Mouse (Mus musculus): ENCODE measurements at regions not wholly inside any gene's neighbourhood (a gene's known extent, or its start where the extent isn't known, plus 50 kb on each side); places are given as distances from the start of the nearest gene placed in this dataset.
"Not testable (repeated sequence)": the region's sequence is repeated elsewhere in the genome, so short reads cannot be mapped to it uniquely, and the experiment has no call there.

DNA sequence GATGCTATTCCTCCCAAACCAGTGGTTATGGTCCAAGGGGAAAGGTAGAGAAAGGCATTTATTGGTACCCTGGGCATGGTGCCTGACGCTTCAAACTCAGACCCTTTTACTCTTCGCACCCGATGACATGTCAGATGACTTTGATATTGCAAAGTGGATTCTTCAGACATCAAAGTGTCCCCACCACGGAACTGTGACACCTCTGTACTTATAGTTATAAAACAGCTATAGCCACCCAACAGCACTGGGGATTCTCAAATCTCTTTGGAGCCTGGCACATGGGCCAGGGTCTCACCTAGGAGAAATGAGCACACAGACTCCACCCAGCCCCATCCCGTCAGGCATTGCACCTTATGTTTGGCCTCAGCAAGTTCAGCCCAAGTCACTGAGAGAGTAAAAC lies 329.3 kb upstream of the 3110018I06Rik start:
- no peak for DNase-seq (ENCODE audit: low spot score)

DNA sequence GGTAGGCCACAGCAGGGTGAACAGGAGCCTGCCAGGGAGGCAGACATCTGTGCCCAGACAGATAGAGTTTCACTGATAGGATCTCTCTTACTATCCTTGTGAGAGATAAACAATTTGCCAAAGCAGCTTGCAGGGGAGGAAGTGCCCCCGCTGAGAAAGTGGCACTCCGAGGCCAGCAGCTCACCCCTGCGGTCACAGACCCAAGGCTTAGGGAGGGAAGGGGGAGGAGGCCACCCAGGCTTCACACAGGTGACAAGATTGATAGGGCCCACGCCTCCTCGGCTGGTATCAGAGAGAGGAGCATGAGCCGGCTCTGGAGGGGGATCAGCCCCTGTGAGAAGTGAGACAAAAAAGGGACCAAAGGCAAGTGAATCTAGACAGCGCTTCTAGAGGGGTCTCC lies 328.3 kb upstream of the 3110018I06Rik start:
- no peak for DNase-seq (ENCODE audit: low spot score)

DNA sequence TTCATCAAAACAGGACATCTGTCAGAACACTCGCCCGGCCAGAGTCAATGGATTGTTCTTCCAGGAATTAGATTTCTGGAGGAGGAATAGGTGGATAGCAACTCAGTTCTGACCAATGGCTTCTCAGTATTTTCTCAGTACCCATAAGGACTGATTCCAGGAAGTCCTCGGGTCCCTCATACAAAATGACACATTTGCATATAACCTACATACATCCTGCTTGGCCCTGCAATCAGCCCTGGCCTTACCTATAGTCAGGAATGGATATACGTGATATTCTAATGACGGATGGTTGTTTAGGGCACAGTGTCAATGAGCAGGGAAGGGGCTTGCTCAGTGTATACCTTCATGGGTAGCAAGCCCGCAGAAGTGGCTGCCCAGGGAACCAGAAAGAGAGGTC lies 327.8 kb upstream of the 3110018I06Rik start:
- DNase-seq (ENCODE audit: low spot score) = no peak

DNA sequence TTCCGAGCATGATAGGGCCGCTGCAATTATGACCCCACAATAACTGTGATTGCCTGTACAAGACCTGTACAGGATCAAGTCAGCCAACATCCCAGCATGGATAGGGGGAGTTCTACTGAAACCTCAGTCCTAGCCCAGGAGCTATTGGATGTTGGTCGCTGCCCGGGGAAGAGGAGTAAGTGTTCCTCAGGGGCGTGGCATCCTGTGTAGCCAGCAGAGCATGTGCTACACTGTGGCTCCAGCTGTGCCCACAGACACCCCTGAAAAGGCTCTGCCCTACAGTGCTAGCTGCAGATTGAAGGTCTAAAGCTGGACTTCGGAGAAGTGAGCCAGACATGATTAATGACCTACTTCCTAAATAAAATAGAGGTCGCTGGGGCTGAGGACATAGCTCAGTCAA lies 317.5 kb upstream of the 3110018I06Rik start:
- no peak for DNase-seq (ENCODE audit: low spot score)

DNA sequence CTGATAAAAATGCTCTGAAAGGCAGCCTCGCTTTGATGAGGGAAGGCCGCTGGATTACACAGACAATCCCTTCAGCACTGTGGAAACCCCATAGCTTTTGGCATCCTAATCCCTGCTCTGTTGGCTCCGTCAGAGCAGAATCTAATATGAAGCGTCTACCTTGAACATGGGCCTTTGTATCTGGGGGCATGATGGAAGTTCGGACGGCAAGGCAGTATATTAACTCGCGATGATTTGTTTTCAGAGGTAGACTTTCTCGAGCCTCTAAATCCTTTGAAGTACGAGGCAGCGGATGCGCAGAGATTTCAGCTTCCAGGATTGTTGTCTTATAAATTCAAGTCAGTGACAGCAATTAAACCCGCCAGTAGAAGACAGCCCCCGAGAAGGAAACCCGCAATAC lies 316.8 kb upstream of the 3110018I06Rik start:
- DNase-seq (ENCODE audit: low spot score) = no peak

DNA sequence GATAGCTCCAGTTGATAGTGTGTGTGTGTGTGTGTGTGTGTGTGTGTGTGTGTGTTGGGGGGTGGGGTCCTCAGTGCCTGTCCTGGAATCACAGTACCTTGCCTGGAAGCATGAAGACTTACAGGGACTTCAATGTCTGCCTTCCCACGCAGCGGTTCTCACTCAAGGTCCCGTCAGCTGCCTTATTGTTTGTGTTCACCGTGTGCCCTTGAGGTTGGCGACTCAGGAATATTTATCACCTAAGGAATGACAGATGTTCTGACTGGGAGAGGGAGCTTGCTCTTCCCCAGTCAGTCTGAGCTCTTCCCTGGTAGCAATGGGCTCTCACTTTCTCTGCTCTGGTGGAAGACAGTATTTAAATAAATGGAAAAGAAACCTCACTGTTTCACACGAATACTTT lies 309.8 kb upstream of the 3110018I06Rik start:
- DNase-seq (ENCODE audit: low spot score) = no peak

DNA sequence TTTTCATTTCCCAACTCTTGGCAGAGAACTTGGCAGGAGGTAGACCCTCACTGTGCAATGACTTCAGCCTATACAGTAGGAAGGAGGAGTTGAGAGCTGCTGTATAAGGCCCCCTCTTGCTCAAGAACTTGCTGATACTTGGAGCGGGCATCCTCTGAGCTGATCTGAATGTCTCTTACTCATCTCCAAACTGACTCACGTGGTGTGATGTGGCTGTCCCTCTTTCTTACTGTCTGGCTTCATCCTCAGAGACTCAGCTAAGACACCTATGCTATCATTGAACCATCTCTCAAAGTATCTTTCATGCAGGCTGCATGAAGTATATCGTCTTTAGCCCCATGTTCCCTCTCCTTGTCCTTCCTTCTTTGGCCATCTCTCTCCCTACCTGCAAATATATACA lies 307.9 kb upstream of the 3110018I06Rik start:
- DNase-seq (ENCODE audit: low spot score) = no peak

DNA sequence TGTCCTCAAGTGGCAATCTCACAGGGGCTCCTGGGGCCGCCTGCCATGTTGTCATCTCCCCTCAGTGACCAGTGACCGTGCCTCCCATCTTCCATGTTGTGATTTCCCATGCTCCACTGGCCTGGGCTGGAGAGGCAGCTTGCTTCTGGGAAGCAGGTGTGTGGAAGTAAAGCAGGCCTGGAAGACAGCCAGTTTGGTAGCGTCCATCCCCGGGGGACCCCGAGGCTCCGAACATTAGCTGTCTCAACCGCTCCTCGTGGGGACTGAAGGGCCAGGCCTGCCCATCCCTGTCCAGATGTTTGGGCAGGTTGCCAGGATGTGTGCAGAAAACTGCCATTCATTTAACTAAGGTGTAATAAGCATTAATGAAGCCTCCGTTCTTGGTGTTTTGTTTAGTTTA lies 307.1 kb upstream of the 3110018I06Rik start:
- no peak for DNase-seq (ENCODE audit: low spot score)

DNA sequence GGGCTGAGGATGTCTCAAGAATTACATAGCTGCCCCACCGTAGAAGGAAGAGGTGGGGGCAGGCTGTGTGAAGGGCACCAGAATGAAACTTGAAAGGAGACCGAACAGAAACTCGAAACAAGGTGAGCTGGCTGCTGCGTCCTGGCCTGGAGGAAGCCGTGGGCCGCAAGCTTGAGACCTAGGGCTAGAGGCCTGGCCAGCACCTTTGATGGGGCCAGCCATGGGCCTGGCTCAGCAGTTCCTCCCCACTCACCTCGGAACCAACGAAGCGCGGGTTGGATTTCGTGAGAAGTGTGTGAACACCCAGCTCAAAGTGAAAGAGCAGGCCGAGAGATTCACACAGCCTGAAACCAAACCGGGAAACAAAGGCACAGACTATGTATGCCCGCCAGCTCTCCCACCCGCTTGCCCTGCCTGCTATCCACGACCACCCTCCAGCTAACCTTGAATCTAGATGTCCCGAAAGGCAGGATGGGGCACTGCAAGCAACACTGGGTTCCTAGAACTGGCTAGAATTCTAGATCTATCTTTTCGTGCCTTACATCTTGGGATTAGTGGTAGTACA lies 306.3 kb upstream of the 3110018I06Rik start:
- no peak for DNase-seq (ENCODE audit: low spot score)

DNA sequence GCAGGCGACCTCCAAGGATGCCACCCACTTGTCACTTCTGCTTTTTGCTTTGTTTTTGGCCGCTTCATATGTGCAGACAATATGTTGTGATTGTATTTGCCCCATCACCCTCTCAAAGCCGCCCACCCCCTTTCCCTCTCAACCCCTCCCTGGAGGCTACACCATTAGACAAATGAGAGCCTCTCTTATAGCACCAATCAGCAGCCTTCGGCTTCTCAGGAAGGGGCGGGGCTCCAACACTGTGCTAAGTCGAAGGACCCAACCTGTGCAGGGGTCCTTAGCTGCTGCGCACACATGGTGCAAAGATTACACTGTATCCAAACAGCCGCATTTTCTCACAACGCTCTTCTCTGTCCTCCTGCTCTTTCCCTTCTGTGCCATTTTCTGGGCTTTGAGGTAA lies 305.1 kb upstream of the 3110018I06Rik start:
- no peak for DNase-seq (ENCODE audit: low spot score)

DNA sequence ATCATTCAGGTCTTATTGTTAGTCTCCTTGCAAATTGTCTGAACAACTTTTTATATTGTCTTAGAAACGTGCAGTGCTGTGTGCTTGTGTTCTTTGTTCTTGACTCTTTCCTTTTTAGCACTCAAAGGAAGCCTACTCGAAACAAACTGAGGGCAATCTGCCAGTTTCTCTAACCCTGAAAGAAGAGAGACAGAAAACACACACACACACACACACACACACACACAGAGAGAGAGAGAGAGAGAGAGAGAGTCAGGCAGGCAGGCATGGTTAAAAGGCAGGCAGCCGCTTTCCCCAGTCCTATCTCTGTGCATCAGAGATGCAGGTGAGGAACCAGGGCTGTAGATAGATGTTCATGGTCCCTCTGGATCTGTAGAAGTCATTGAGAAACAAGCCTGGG lies 304.0 kb upstream of the 3110018I06Rik start:
- DNase-seq (ENCODE audit: low spot score) = no peak

DNA sequence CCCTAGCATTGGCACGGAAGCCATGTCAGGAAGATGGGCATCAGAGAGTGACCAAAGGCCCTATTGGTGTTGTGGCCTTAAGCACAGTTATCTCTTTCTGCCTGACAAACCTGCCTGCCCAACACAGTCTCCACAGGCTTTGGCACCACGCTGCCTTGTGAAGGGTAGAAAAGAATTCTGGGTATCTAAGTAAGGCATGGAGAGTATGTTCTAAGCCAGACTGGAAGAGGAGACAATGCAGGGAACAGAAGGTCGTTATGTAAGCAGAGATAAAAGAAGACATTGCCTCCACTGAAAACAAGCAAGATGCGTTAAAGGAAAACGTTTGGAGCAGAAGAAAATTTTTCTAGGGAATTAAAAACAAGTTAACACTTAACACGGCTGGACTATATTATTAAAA lies 302.1 kb upstream of the 3110018I06Rik start:
- DNase-seq (ENCODE audit: low spot score) = no peak

DNA sequence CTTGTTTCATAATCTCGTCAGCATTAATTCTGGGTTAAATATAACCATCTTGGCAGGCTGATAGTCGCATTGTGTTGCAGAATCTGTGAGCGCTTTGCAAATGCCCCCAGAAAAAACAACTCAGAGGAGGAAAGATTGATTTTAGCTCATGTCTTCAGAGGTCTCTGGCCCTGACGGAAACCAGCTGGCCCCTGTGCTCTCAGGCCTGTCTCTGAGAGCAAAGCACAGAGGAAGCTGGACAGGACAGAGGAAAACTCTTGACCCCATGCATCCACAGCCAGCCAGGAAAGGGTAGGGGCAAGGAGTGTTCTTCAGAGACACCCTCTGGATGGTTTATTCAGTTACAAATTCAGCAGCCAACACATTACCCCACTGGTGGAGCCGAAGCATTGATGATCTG lies 300.4 kb upstream of the 3110018I06Rik start:
- no peak for DNase-seq (ENCODE audit: low spot score)

DNA sequence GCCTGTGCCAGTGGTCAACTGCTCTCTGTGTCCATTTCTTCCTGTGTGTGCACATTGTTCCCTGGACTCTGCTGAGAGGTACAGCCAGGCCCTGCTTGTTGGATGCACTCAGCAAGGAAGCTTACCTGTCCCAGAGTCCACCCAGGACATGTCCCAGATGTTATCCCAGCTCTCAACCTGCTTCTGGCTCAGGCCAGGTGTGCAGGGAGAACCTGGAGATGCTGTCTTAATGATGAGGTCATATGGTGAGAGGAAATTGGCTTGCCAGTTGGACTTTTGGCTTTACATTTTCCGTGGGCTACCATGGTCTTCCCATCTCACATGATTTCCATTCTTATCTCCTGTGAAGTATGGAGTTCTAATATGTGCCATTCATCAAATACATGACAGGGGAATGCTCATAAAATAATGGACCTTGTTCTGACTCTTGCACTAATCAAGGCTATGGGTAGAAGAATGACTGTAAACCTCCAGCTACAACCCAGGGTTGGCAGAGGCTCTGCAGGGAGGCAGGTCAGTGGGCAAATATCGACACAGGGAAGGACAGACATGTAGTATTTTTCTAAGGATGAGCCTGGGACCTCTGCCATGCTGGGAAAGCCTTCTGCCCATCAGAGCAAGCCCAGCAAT lies 289.9 kb upstream of the 3110018I06Rik start:
- DNase-seq (ENCODE audit: low spot score) = no peak

DNA sequence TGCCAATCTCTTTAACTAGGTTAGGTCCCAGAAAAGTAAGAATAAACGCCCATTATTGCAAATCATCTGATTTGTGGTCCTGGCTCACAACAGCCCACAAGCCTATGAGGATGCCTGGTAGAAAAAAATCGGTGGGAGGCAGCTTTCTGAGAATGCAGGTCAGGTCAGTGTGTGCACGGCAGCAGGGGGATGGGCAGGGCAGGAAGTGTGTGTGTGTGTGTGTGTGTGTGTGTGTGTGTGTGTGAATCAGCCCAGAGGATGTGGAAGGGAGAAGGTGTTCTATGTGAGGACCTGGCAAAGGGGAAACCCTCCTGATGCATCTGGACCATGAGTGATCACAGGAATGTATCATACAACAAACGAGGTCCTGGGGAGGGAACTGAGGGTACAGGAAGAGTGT lies 287.5 kb upstream of the 3110018I06Rik start:
- no peak for DNase-seq (ENCODE audit: low spot score)

DNA sequence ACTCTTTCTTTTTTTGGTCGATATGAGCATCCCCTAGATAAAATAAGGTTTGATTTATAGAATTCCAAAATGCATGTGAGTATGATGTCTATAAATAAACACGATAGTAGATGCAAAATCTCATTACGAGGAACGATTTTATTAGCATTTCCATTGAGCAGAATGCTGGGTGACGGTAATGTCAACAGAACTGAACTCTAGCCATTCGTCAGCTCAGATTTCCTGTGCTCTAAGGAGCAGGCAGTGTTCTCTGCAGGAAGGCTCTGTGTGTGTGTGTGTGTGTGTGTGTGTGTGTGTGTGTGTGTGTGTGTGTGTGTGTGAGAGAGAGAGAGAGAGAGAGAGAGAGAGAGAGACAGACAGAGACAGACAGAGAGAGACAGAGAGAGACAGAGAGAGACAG lies 279.6 kb upstream of the 3110018I06Rik start:
- not testable (repeated sequence) for DNase-seq (ENCODE audit: low spot score)

DNA sequence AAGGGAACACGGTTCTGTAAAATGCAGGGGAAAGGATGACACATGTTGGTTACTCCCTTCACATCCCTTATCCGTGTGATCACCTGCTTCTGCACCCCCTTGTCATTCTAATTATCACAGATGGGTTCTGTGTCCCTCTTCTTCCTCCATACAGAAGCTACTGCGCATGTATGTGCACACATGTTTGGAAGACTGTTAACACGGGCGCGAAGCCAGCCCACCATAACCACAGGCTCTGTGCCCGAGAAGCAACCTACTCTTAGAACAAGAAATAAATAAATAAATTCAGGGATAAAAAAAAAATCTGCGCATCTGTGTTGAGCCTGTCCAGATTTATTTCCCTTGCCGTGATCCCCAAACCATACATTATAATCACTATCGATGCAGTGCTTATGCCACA lies 275.6 kb upstream of the 3110018I06Rik start:
- no peak for DNase-seq (ENCODE audit: low spot score)

DNA sequence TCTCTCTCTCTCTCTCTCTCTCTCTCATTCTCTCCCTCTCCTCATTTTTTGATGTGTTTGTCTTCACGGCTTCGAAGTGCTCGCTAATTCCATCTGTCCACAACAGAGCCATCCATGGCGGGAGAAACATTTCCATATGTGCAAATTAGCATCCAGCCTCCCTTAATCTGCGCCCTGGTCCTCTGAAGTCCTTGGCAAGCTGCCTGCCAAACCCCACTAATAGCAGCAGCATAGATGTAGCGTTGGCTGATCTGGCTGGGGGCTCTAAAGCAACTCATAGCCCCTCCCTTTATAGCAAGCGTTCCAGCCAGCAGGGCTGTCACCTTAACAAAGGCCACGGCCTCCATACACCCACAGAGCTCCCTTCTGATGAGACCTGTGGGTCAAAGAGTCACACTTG lies 272.3 kb upstream of the 3110018I06Rik start:
- DNase-seq (ENCODE audit: low spot score) = no peak

DNA sequence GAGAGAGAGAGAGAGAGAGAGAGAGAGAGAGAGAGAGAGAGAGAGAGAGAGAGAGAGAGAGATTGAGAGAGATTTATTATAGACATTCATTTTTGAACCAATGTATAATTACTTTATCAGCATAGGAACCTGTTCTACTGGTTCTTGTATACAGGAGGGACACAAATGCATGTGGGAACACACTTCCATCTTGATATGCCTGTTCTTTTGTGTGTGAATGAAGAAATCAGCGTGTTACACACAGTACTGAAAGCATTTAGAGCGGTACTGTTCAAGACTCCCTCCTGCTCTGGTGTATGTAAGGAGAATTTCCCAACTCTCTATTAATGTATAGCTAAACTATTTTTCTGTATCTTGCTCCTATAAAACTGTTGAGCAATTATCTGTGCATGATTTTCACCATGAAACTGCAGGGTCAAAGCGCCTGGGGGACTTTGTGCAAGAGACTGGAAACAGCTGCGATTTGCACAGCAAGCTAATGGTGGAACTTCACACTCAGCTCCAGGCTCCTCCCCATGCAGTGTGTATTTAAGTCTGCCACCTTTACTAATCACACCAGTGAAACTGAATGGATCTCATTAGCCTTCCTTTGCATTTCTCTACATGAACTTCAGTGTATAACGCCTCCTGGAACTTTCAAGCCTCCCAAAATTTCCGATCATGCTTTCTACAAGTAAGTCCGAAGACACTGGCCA lies 267.0 kb upstream of the 3110018I06Rik start:
- no peak for DNase-seq (ENCODE audit: low spot score)

DNA sequence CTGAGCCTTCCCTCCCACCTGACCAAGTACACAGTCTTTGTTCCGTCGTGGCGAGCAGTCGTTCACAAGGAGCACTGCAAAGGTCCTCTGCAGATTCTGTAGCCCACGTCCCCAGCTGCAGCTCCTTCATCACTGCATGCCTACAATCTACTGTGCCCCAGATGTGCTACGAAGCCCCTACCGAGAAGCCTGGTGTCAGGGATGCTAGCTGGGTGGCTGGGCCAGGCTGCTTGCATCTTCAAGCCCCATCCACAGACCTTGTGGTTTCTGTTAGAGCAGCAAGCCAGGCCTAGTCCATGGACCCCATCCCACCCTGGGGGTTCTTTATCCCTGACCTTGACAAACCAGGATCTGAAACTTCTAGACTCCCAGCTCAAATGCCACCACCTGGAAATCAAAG lies 266.3 kb upstream of the 3110018I06Rik start:
- no peak for DNase-seq (ENCODE audit: low spot score)

DNA sequence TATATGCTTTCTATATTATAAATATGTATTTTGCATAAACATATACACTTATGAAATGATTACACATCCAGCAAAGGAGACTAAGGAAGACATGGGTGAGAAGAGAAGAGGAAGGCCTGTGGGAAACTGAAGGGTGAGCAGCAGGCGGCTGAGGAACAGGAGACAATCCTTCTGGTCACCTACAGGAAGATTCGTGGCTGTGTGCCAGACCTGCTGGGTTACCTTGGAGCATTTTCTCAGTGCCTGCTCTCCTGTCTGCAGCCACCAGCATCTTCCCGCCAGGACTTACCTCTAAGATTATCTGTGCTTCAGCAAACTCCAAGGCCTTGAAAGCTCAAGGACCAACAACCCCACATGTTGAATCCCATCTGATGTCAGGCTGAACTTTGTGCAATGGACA lies 258.3 kb upstream of the 3110018I06Rik start:
- peak; percentile 50 for DNase-seq (ENCODE audit: low spot score)

DNA sequence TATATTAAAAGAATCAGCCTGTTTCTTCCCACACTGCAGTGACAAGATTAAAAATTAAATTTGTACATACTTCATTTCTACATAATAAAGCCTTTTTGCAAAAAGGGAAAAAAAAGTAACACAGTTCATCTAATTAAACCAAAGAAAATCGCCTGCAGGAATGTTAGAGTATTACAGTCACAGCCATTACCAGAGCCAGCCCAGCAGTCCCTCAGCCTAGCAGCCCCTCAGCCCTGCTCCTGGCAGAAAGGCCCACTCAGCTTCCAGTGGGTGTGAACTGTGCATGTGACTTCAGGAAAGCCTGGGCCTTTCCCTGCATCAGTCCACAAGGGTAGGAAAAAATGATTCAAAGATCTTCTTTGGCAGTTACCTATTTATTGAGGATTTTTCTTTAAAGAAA lies 256.8 kb upstream of the 3110018I06Rik start:
- no peak for DNase-seq (ENCODE audit: low spot score)

DNA sequence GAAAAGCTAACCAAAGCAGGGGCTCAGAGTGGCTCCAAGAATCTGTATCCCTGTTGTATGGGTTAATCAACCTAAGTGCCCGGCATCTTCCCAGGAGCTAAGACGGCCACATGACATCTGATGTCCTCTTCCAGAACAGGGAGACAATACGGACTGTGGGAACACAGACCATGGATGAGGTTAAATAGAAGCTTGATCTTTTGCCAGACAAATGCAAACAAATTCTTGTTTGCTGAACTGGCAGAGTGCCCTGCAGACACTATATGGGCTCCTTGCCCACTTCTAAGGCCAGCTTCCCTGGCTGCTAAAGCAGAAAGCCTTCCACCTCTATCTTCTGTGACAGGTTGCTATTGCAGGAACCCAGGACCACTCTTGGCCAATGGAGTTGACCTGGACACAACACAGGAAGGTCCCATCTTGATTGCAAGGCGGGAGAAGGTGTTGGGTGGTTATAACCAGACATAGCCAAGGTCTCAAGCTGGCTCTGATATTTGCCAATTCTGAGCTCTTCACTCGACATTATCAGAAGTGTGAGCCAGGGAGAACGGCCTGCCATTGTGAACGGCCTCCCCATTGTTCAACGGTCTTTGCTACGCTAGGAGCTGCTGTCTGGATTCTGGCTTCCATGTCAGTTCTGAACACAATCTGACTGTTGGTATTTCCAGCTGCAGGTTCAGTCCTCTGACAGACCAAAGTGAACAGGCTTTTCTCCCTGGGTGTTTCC lies 237.5 kb upstream of the 3110018I06Rik start:
- DNase-seq (ENCODE audit: low spot score) = no peak
